Mouse (Mus musculus): ENCODE measurements around the gene Rfesd. TPM values are rescaled to one million over a fixed set of nuclear protein-coding genes. Genes with fewer than 3 reads are reported as not detected.

Gene Rfesd
- polyA plus RNA-seq (2015; fragmentation: Nextera tagmentation; extraction: Ambion mirVana), result 19.9 and 21.0 TPM in 2 replicates

GRCm38 (mm10) chr13:76017974-76018843 is at the start of gene Rfesd:
Gene Rfesd, minus strand, starts transcription at chr13:76018719.
- Histone ChIP-seq H3K36me3 (no peaks in the 10 kb centered on the region), H3K27me3 (replicated peaks) (0 out of 2 replicates have a peak, but pooled peaks cover 4% of the 10 kb centered on the region), H3K9ac (replicated peaks) (peak within 1 kb of the TSS; percentile 85), H3K27ac (replicated peaks) (peak within 1 kb of the TSS; percentile 97), H3K9me3 (replicated peaks) (no peaks in the 10 kb centered on the region), H3K4me3 (replicated peaks) (peak within 1 kb of the TSS; percentile 74), H3K4me2 (peak within 1 kb of the TSS; percentile 69), H3K4me1 (peaks cover 13% of the 10 kb centered on the region)
- ATAC-seq (ENCODE audit: low FRiP score), result peak; percentile 100
- WGBS, result under 1% methylated on average over 50 of the region's 50 CpGs

- Histone ChIP-seq H3K4me1 (no peaks in the 10 kb centered on the region), H3K9me3 (replicated peaks) (no peaks in the 10 kb centered on the region), H3K9ac (replicated peaks) (no peak overlapping the region), H3K4me2 (no peak overlapping the region), H3K27me3 (replicated peaks) (no peaks in the 10 kb centered on the region), H3K27ac (replicated peaks) (no peak overlapping the region), H3K4me3 (replicated peaks) (no peak overlapping the region), H3K36me3 (no peaks in the 10 kb centered on the region; the same call in 1 of the 2 replicates)
- 85% methylated on average over 13 of the region's 13 CpGs for WGBS
- no peak for ATAC-seq (ENCODE audit: low FRiP score)
Observed at GRCm38 (mm10) chr13:76064363-76064945, 45.9 kb upstream of the Rfesd start.

DNA sequence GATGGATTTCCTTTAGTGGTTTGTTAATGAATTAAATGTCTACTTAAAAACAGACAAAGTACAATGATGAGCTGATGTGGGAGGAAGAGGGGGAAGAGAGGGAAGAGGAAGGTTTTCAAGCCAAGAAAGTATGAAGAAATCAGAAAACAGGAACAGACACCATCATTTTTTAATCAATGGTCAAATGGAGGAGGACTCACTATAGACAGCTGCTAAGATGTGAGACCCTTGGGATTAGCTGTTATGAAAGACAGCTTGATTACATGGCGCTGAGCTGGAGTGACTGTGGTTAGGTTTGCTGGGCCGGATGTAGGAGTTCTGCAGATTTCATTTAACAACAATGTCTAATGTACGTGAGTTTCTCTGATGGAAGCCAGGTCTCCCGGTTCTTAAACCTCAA is 45.0 kb upstream of the Rfesd start:
- H3K4me1 ChIP-seq, result no peaks in the 10 kb centered on the region
- H3K4me2 ChIP-seq, result no peak overlapping the region
- no peaks in the 10 kb centered on the region; the same call in 1 of the 2 replicates for H3K36me3 ChIP-seq
- ATAC-seq (ENCODE audit: low FRiP score), result no peak
- H3K27me3 ChIP-seq (replicated peaks), result no peaks in the 10 kb centered on the region
- WGBS, result 95% methylated on average over 4 of the region's 4 CpGs
- H3K27ac ChIP-seq (replicated peaks), result no peak overlapping the region
- no peak overlapping the region for H3K9ac ChIP-seq (replicated peaks)
- no peaks in the 10 kb centered on the region for H3K9me3 ChIP-seq (replicated peaks)
- H3K4me3 ChIP-seq (replicated peaks), result no peak overlapping the region

GRCm38 (mm10) chr13:76062569-76062968 is 44.0 kb upstream of the Rfesd start:
- Histone ChIP-seq H3K36me3 (no peaks in the 10 kb centered on the region; the same call in 1 of the 2 replicates), H3K4me3 (replicated peaks) (no peak overlapping the region), H3K4me2 (no peak overlapping the region), H3K9ac (replicated peaks) (no peak overlapping the region), H3K27me3 (replicated peaks) (peaks cover 5% of the 10 kb centered on the region), H3K27ac (replicated peaks) (no peak overlapping the region), H3K4me1 (no peaks in the 10 kb centered on the region), H3K9me3 (replicated peaks) (no peaks in the 10 kb centered on the region)
- ATAC-seq (ENCODE audit: low FRiP score), result no peak
- 98% methylated on average over 3 of the region's 3 CpGs for WGBS

GRCm38 (mm10) chr13:76062126-76062525 is 43.6 kb upstream of the Rfesd start:
- no peak overlapping the region for H3K27ac ChIP-seq (replicated peaks)
- H3K4me3 ChIP-seq (replicated peaks), result no peak overlapping the region
- no peaks in the 10 kb centered on the region for H3K9me3 ChIP-seq (replicated peaks)
- peaks cover 5% of the 10 kb centered on the region for H3K27me3 ChIP-seq (replicated peaks)
- H3K4me1 ChIP-seq, result no peaks in the 10 kb centered on the region
- H3K4me2 ChIP-seq, result no peak overlapping the region
- no peaks in the 10 kb centered on the region; the same call in 1 of the 2 replicates for H3K36me3 ChIP-seq
- no peak overlapping the region for H3K9ac ChIP-seq (replicated peaks)
- no peak for ATAC-seq (ENCODE audit: low FRiP score)
- 95% methylated on average over 3 of the region's 3 CpGs for WGBS

GRCm38 (mm10) chr13:76059591-76059990 is 41.1 kb upstream of the Rfesd start:
- ATAC-seq (ENCODE audit: low FRiP score), result no peak
- 91% methylated on average over 4 of the region's 4 CpGs for WGBS
- Histone ChIP-seq H3K4me1 (peaks cover 17% of the 10 kb centered on the region), H3K36me3 (no peaks in the 10 kb centered on the region; the same call in 1 of the 2 replicates), H3K27ac (replicated peaks) (no peak overlapping the region), H3K9me3 (replicated peaks) (no peaks in the 10 kb centered on the region), H3K9ac (replicated peaks) (no peak overlapping the region), H3K4me3 (replicated peaks) (no peak overlapping the region), H3K4me2 (no peak overlapping the region), H3K27me3 (replicated peaks) (peaks cover 11% of the 10 kb centered on the region)

DNA sequence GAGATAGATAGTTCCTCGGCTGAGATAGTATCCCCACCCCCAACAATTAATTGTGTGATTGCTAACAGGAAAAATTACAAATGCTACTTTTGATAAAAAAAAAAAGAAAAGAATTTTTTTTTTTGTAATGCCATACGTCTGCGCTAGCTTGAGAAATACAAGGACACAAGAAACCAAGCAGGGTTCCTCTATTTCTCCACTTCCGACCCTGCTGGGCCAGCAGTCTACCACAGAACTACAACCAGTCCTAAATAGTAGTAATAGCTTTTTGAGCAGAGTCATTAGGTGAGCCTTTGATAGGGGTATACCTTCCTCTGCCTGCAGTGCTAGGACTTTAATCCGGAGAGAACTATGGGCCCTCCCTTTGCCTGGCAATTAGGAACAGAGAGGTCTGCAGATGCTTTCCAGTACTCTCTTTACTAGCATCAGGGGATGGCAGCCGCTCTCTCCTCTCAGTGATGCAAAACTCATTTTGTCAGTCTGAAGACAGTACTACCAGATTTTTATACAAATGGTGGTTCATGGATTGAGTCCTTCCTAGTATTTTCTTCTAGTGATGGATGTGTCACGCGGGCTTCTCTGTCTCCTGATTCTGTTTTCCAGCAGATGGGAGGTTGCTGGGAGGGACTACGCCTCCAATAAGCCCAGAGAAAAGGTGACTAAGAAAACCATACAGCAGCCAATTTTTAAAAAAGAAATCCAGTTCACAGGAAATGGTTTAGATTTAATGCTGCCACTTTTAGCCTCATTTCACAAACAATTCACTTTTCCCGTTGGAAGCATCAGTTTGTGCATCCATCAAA is 38.9 kb upstream of the Rfesd start:
- no peak for ATAC-seq (ENCODE audit: low FRiP score)
- H3K4me3 ChIP-seq (replicated peaks), result peak overlapping the region; percentile 51; the same call in 1 of the 2 replicates
- WGBS, result 64% methylated on average over 10 of the region's 10 CpGs
- no peaks in the 10 kb centered on the region for H3K9me3 ChIP-seq (replicated peaks)
- no peak overlapping the region for H3K27ac ChIP-seq (replicated peaks)
- no peaks in the 10 kb centered on the region for H3K36me3 ChIP-seq
- peaks cover 26% of the 10 kb centered on the region for H3K27me3 ChIP-seq (replicated peaks)
- H3K4me1 ChIP-seq, result peaks cover 17% of the 10 kb centered on the region
- no peak overlapping the region for H3K9ac ChIP-seq (replicated peaks)
- peak overlapping the region; percentile 85 for H3K4me2 ChIP-seq

- Histone ChIP-seq H3K4me3 (replicated peaks) (peak within 1 kb of the TSS; percentile 51), H3K9me3 (replicated peaks) (no peaks in the 10 kb centered on the region), H3K4me1 (peaks cover 17% of the 10 kb centered on the region), H3K9ac (replicated peaks) (peak within 1 kb of the TSS; percentile 44), H3K36me3 (no peaks in the 10 kb centered on the region), H3K4me2 (peak within 1 kb of the TSS; percentile 85), H3K27ac (replicated peaks) (peak within 1 kb of the TSS; percentile 42), H3K27me3 (replicated peaks) (peaks cover 26% of the 10 kb centered on the region)
- WGBS, result 14% methylated on average over 10 of the region's 10 CpGs
- ATAC-seq (ENCODE audit: low FRiP score), result no peak
Observed at GRCm38 (mm10) chr13:76056896-76057266, 38.4 kb upstream of the Rfesd start, which contains the start of gene Gpr150. Gene Gpr150, minus strand, starts transcription at chr13:76056996.

GRCm38 (mm10) chr13:76056261-76056724 is 37.8 kb upstream of the Rfesd start:
- peak overlapping the region; percentile 44 for H3K9ac ChIP-seq (replicated peaks)
- no peaks in the 10 kb centered on the region for H3K36me3 ChIP-seq
- peak overlapping the region; percentile 85 for H3K4me2 ChIP-seq
- no peaks in the 10 kb centered on the region for H3K9me3 ChIP-seq (replicated peaks)
- H3K27ac ChIP-seq (replicated peaks), result peak overlapping the region; percentile 42
- peaks cover 17% of the 10 kb centered on the region for H3K4me1 ChIP-seq
- WGBS, result under 1% methylated on average over 34 of the region's 34 CpGs
- peak; percentile 94 for ATAC-seq (ENCODE audit: low FRiP score)
- H3K4me3 ChIP-seq (replicated peaks), result peak overlapping the region; percentile 51
- peaks cover 26% of the 10 kb centered on the region for H3K27me3 ChIP-seq (replicated peaks)

DNA sequence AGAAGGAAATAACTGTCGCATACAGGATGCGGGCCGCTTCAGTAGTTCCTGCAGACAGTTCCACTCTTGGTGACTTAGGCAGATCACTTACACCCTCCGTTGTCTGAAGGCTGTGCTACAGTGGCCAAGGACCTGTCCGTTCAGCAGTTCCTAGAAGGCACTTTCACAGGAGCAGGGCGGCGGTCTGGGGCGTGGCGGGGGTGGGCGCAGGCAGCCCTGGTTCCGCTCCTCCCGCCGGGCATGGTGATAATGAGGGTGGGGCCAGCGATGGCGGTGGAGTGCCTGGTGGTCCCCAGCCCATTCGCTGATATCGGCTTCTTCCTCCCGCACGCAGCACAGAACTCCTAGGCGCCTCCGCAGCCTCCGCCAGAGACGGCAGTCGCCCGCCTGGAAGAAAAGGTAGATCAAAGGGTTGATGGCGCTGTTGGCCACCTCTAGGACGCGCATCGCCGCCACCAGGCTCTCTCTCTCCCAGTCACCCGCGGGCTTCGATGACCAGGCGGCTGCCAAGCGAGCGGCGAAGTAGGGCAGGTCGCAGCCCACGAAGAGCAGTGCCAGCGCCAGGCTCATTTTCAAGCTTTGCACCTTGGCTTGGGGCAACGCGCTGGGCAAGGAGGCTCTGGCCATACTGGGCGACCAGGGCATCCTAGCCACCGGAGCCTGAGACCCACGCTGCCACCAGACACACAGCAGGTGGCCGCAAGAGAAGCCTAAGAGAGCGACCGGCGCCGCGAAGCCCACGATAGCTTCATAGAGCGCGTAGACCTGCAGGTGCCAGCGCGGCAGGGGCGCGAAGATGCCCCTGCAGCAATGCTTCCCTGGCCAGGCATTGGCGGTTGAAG is 37.1 kb upstream of the Rfesd start:
- H3K27ac ChIP-seq (replicated peaks), result peak overlapping the region; percentile 42
- under 1% methylated on average over 58 of the region's 59 CpGs for WGBS
- H3K27me3 ChIP-seq (replicated peaks), result peaks cover 26% of the 10 kb centered on the region
- peak overlapping the region; percentile 51 for H3K4me3 ChIP-seq (replicated peaks)
- no peaks in the 10 kb centered on the region for H3K36me3 ChIP-seq
- peak overlapping the region; percentile 44 for H3K9ac ChIP-seq (replicated peaks)
- peak; percentile 87 for ATAC-seq (ENCODE audit: low FRiP score)
- H3K4me2 ChIP-seq, result peak overlapping the region; percentile 85
- no peaks in the 10 kb centered on the region for H3K9me3 ChIP-seq (replicated peaks)
- H3K4me1 ChIP-seq, result peaks cover 17% of the 10 kb centered on the region

Data from neural tube, embryonic 15.5 days (tissue).